Mouse (Mus musculus) liver, adult 2 months (tissue): ENCODE measurements around the gene B3gnt6. TPM values are rescaled to one million over a fixed set of nuclear protein-coding genes. Genes with fewer than 3 reads are reported as not detected.

Experiments used
- DNase-seq: peaks from one replicate; pipeline ENCODE4 v3.0.0-alpha.2; 2011; ENCODE audit warnings: low read depth, low spot score; ENCODE audit errors: extremely low read depth
- H3K27ac ChIP-seq: fragments of 200-500 bp; replicated peaks from 2 replicates; pipeline ENCODE4 v1.5.1; 2012; ENCODE audit warnings: low read depth, mild to moderate bottlenecking, control low read depth, inconsistent platforms, low read length; ENCODE audit not compliant: insufficient read depth
- H3K27me3 ChIP-seq: fragments of 200-500 bp; 2 replicates; pipeline ENCODE4 v1.6.1; 2012; ENCODE audit warnings: mild to moderate bottlenecking, moderate library complexity, low read length, inconsistent platforms; ENCODE audit not compliant: control insufficient read depth, insufficient read depth
- H3K36me3 ChIP-seq: fragments of 200-500 bp; 2 replicates; pipeline ENCODE4 v1.6.1; 2012; ENCODE audit warnings: low read length, inconsistent platforms; ENCODE audit not compliant: control insufficient read depth, insufficient read depth
- H3K4me1 ChIP-seq: fragments of 200-500 bp; 2 replicates; pipeline ENCODE4 v1.6.1; 2011; ENCODE audit warnings: low read length; ENCODE audit not compliant: control insufficient read depth, insufficient read depth
- H3K4me3 ChIP-seq: fragments of 200-500 bp; 2 replicates; pipeline ENCODE4 v1.5.1; 2011; ENCODE audit warnings: low read depth, mild to moderate bottlenecking, control low read depth, low read length, moderate library complexity; ENCODE audit not compliant: insufficient read depth
- H3K79me2 ChIP-seq: fragments of 200-500 bp; 2 replicates; pipeline ENCODE4 v1.6.1; 2012; ENCODE audit warnings: inconsistent platforms, mild to moderate bottlenecking, low read length, moderate library complexity; ENCODE audit not compliant: control insufficient read depth, insufficient read depth
- H3K9ac ChIP-seq: fragments of 200-500 bp; 2 replicates; pipeline ENCODE4 v1.6.1; 2012; ENCODE audit warnings: low read depth, mild to moderate bottlenecking, control low read depth, inconsistent platforms, low read length
- CTCF ChIP-seq: fragments of 200-500 bp; IDR thresholded peaks from 2 replicates; pipeline ENCODE4 v1.5.1; 2011; ENCODE audit warnings: low read depth, low read length, control low read depth
- POLR2A ChIP-seq: fragments of 200-500 bp; IDR thresholded peaks from 2 replicates; pipeline ENCODE4 v1.6.1; 2011; ENCODE audit warnings: low read length, control low read depth; ENCODE audit not compliant: insufficient read depth; ENCODE audit errors: extremely low read depth
- WGBS: fragments of 180-500 bp; shearing (Covaris S2); methylation state at CpG from one replicate; pipeline ENCODE4 v1.1.7; 2018; 5-methylcytosine and 5-hydroxymethylcytosine counted together
- polyA plus RNA-seq: library from polyadenylated mRNA; depleted of rRNA; stranded (reverse); fragments of >200 nt; gene quantifications from 2 replicates; pipeline ENCODE4 v1.2.3, GENCODE M21; 2012
- total RNA-seq: library from RNA; depleted of rRNA; stranded (reverse); fragments of >200 nt; gene quantifications from 2 replicates; pipeline ENCODE4 v1.2.3, GENCODE M21; 2014

The B3gnt6 gene
- total and polyA plus RNA-seq, 2 experiments: 0.04 TPM; not detected in 1

DNA sequence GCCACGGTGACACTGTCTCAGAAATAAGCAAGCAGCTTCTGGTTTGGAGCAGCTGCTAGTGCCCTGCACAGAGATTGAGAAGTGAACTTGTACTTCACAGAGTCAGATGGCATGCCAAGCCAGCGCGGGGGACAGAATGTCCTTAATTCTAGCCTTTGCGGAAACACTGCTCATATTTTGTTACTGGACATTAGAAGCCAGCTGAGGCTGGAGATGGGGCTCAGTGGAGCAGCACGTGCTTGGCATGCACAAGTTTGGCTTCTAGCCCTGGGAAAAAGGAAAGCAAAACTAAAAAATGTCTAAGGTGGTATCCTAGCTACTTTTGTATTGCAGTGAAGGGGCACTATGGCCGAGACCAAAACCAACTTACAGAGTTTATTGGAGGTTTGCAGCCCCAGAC, 14.0 kb downstream of the B3gnt6 start:
- Histone ChIP-seq H3K4me1 (no peaks in the 10 kb centered on the region), H3K9ac (no peak overlapping the region), H3K79me2 (no peaks in the 10 kb centered on the region), H3K36me3 (no peaks in the 10 kb centered on the region), H3K27ac (no peak overlapping the region), H3K27me3 (no peaks in the 10 kb centered on the region), H3K4me3 (no peak overlapping the region)
- TF ChIP-seq CTCF (no peak), POLR2A (no peak)
- peak; percentile 16 for DNase-seq
- WGBS: 66% methylated on average over 6 of the region's 6 CpGs

- H3K36me3 ChIP-seq: no peaks in the 10 kb centered on the region
- no peak for TF ChIP-seq CTCF
- no peak for TF ChIP-seq POLR2A
- peak overlapping the region; percentile 58 for H3K9ac ChIP-seq
- H3K27me3 ChIP-seq: no peaks in the 10 kb centered on the region
- DNase-seq: peak; percentile 86
- no peaks in the 10 kb centered on the region for H3K79me2 ChIP-seq
- WGBS: 16% methylated on average over 5 of the region's 5 CpGs
- peak overlapping the region; percentile 59 for H3K4me3 ChIP-seq
- peaks cover 11% of the 10 kb centered on the region for H3K4me1 ChIP-seq
- peak overlapping the region; percentile 56 for H3K27ac ChIP-seq
These were observed 20.6 kb downstream of the B3gnt6 start for GRCm38 (mm10) chr7:98178560-98179231.

DNA sequence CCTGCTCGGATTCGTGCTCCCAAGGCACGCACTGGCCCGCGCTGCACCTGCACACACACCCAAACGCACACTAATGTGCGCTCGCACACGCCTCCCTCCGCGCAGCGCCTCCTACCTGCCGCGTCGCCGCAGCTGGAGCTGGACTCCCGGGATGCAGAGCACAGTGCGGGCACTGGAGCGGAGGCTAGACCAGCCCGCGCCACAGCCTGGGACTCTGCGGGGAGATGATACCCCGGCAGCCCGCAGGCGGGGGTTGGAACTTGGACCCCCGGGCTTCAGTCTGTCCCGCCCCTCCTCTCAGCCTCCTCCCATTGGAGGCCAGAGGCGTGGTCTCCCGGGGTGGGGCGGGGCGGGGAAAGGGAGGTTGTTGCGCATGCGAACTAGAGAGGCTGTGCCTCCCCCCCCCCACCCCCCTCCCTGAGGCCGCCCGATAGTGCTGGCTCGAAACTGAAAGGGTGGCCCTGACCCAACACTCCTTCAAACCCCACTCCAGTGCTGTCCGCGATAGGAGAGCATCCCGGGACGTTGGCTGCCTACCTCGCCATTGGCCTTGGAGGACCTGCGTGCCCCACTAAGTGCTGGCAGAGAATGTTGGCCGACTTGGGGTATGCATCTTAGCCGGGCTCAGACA, 21.2 kb downstream of the B3gnt6 start, which contains the start of gene Capn5:
TSS of gene Capn5 (minus strand) at position 346 of the 631 bp plus-strand sequence.
- peak within 1 kb of the TSS; percentile 56 for H3K27ac ChIP-seq
- peak; percentile 65 for DNase-seq
- peak within 1 kb of the TSS; percentile 75 for H3K4me3 ChIP-seq
- no peaks in the 10 kb centered on the region for H3K36me3 ChIP-seq
- H3K9ac ChIP-seq: peak within 1 kb of the TSS; percentile 67
- H3K27me3 ChIP-seq: no peaks in the 10 kb centered on the region
- 1% methylated on average over 36 of the region's 44 CpGs for WGBS
- H3K79me2 ChIP-seq: no peaks in the 10 kb centered on the region
- peak; percentile 77 for TF ChIP-seq CTCF
- TF ChIP-seq POLR2A: no peak
- H3K4me1 ChIP-seq: peaks cover 12% of the 10 kb centered on the region

DNA sequence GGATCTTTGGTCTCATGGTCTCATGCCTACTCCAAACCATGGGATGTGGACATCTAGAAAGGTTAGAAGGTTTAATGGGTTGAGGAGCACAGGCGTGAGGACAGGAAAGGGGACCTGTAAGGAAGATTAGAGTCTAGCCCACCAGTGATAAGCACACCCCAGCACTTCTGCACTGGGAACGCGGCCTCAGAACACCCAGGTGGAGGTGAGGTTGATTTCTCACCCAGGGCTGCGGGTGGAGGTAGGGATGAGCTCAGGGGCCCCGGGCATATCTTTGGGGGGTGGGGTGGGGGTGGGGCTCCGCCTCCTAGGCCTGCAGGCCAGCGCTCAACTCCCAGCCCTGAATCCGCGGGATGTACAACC, 21.7 kb downstream of the B3gnt6 start:
- TF ChIP-seq CTCF (no peak), POLR2A (no peak)
- Histone ChIP-seq H3K27ac (no peak overlapping the region), H3K4me1 (peaks cover 12% of the 10 kb centered on the region), H3K27me3 (no peaks in the 10 kb centered on the region), H3K79me2 (no peaks in the 10 kb centered on the region), H3K4me3 (peak overlapping the region; percentile 75), H3K36me3 (no peaks in the 10 kb centered on the region), H3K9ac (peak overlapping the region; percentile 67)
- no peak for DNase-seq
- 8% methylated on average over 9 of the region's 9 CpGs for WGBS

GRCm38 (mm10) chr7:98177071-98177485, 22.2 kb downstream of the B3gnt6 start:
- TF ChIP-seq POLR2A (no peak), CTCF (no peak)
- WGBS: 54% methylated on average over 2 of the region's 2 CpGs
- H3K27me3 ChIP-seq: no peaks in the 10 kb centered on the region
- H3K9ac ChIP-seq: no peak overlapping the region
- H3K36me3 ChIP-seq: no peaks in the 10 kb centered on the region
- H3K79me2 ChIP-seq: no peaks in the 10 kb centered on the region
- H3K27ac ChIP-seq: no peak overlapping the region
- no peak overlapping the region for H3K4me3 ChIP-seq
- peaks cover 12% of the 10 kb centered on the region for H3K4me1 ChIP-seq
- DNase-seq: no peak

GRCm38 (mm10) chr7:98176322-98177070, 22.8 kb downstream of the B3gnt6 start:
- Histone ChIP-seq H3K4me3 (no peak overlapping the region), H3K9ac (no peak overlapping the region), H3K4me1 (peaks cover 15% of the 10 kb centered on the region), H3K27ac (no peak overlapping the region), H3K36me3 (no peaks in the 10 kb centered on the region), H3K27me3 (no peaks in the 10 kb centered on the region), H3K79me2 (no peaks in the 10 kb centered on the region)
- DNase-seq: no peak
- no peak for TF ChIP-seq POLR2A
- no peak for TF ChIP-seq CTCF
- 88% methylated on average over 8 of the region's 8 CpGs for WGBS
